Mouse (Mus musculus) naive thymus-derived CD4-positive, alpha-beta T cell, adult 5 months (primary cell): ENCODE data around the gene Sar1b. TPM values are rescaled to one million over a fixed set of nuclear protein-coding genes. Genes with fewer than 3 reads are reported as not detected.

Source experiments
- polyA plus RNA-seq: library from polyadenylated mRNA; unstranded; fragments of 100-300 nt; shearing (Covaris generic); gene quantifications from one replicate; pipeline ENCODE4 v1.2.1, GENCODE M21; 2017

Sar1b gene
- polyA plus RNA-seq: 56.1 TPM

DNA sequence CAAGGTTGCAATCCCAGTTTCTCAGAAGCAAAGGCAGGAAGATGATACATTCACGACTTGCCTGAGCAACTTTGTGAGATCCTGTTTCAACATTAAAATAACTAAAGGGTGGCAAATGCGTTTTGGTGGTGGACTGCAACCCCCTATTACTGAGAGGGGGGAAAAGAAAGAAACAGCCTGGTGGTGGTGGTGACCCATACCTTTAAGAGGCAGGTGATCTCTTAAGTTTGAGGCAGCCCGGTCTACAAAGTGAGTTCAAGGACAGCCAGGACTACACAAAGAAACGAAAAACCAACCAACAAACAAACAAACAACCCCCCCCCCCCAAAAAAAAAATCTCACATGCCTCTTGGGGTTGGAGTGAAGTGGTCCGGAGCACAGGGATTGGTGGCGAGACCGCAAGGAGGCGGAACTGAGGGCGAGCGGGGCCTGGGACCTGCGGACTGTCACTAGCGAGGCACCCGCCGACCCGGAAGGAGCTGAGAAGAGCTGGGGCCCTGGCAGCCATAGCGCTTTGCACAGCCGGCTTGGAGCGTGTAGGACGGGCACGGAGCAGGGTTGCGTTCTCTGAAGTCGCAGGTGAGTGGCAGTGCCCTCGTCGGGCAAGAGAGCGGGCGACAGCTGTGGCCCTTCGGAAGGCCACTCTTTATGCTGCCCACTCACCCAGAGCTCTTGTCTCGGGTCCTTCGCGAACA lies at the start of gene Sar1b, which contains the start of gene Sec24a:
Sar1b (plus strand) TSS at position 475 of the 695 bp plus-strand sequence.
Sec24a (minus strand) TSS at position 422 of the 695 bp plus-strand sequence.

Other genes with a start within 250 kb of the Sar1b start
- 24.2 TPM for gene Phykpl, start 178.9 kb upstream of the Sar1b start, polyA plus RNA-seq
- gene Hnrnpab, start 156.8 kb upstream of the Sar1b start, polyA plus RNA-seq: 548 TPM
- 52.3 TPM for gene Nhp2, start 144.0 kb upstream of the Sar1b start, polyA plus RNA-seq
- 77.0 TPM for gene Rmnd5b, start 127.8 kb upstream of the Sar1b start, polyA plus RNA-seq
- gene N4bp3, start 112.8 kb upstream of the Sar1b start, polyA plus RNA-seq: 3.5 TPM
- gene D930048N14Rik, start 112.7 kb upstream of the Sar1b start, polyA plus RNA-seq: 0.14 TPM
- 5.0 TPM for gene 0610009B22Rik, start 74.8 kb upstream of the Sar1b start, polyA plus RNA-seq
- gene Sec24a, start 53 bp upstream of the Sar1b start, polyA plus RNA-seq: 37.6 TPM
- 6.3 TPM for gene Jade2, start 94.0 kb downstream of the Sar1b start, polyA plus RNA-seq
- 75.5 TPM for gene Cdkn2aipnl, start 204.0 kb downstream of the Sar1b start, polyA plus RNA-seq
- gene Ube2b, start 237.1 kb downstream of the Sar1b start, polyA plus RNA-seq: 535 TPM
- 3.0 TPM for gene Cdkl3, start 240.5 kb downstream of the Sar1b start, polyA plus RNA-seq